Mouse (Mus musculus) gastrocnemius, adult 8-10 months (tissue): ENCODE measurements at regions not wholly inside any gene's neighbourhood (a gene's known extent, or its start where the extent isn't known, plus 50 kb on each side); places are given as distances from the start of the nearest gene placed in this dataset.

Experiments used
- DNase-seq, 2 experiments: peaks; one replicate each; pipeline ENCODE4 v3.0.0; 2022; ENCODE audit warnings: low spot score in 2 of 2

DNA sequence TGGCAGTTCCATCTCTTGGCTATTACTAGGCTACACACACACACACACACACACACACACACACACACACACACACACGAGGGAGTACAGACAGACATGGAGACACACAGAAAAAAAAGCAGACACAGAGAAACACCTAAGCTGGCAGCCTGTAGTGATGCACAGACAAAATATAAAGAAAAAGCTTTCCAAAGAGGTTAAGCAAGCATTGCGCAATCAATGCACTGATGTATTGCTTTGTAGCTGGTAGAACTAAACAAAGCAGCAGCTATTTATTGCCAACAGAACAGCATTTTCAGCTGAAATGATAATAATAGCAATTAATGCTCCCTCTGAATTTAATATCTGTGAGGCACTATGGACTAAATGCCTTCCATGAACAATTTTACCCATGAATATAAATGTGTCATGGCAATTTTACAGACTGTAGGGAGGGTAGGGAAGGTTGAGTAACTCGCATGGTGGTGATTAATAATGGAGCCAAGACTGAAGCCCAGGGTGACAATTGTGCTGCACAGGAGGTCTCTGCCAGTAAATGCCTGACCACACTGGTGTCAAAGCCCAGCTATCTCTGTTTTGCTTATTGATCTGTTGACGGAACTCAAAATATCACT is 271.7 kb downstream of the Gm11361 start:
- no peak for DNase-seq

DNA sequence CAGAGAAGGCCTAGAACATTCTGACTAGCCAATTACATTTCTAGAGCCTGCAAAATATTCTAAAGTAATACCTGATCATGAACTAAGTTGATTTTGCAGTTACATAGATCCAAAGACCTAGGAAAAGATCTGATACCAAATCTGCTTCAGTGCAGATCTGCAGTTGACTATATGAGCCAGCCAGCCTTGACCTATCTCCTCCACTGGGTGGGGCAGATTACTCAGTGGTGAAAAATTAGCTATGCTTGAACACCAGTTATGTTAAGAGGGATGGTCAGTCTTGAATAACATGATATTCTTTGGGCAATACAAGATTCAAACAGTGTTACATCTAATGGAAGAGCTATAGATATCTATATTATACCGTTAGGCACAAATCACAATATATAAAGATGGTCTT is 269.0 kb downstream of the Gm11361 start:
- DNase-seq = no peak

DNA sequence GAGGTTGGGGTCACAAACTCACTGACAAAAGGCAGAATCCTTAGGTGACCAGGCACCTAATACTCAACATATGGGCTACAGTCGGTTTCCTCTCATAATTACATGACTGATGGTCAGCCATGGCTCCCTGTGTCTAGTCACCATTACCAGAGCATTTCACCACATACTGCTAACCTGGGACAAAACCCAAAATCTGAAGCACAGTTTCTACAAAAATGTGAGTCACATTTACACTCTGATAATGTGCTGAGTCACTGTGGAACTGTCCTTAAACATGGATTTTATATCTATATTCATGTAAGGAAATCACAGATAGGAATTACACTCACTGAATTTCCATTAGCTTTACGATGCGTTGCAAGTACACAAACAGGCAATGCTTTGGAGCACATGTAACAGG is 267.1 kb downstream of the Gm11361 start:
- no peak for DNase-seq

GRCm38 (mm10) chr13:28520127-28520482 is 262.8 kb downstream of the Gm11361 start:
- no peak for DNase-seq

- no peak for DNase-seq
Observed at GRCm38 (mm10) chr13:28519383-28520126, 262.2 kb downstream of the Gm11361 start.

GRCm38 (mm10) chr13:28517161-28517560 is 259.8 kb downstream of the Gm11361 start:
- DNase-seq = no peak

DNA sequence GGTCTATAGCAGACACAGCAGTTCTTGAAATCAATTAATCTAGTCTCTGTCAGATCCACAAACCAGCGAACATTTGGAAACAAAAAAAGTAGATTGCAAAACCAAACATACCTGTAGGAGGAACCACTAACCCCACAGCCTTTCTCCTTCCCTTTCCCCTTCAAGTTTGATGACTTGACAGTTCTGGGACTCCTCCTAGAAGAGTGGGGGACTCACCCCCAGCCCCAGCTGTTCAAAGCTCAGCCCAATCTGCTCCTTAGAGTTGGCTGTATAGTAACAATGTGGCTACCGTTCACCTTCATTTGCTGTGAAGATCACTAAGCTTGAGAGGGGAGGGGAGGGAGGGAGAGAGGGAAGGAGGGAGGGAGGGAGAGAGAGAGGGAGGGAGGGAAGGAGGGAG is 259.3 kb downstream of the Gm11361 start:
- no peak for DNase-seq

GRCm38 (mm10) chr13:28514245-28514644 is 256.9 kb downstream of the Gm11361 start:
- no peak for DNase-seq

DNA sequence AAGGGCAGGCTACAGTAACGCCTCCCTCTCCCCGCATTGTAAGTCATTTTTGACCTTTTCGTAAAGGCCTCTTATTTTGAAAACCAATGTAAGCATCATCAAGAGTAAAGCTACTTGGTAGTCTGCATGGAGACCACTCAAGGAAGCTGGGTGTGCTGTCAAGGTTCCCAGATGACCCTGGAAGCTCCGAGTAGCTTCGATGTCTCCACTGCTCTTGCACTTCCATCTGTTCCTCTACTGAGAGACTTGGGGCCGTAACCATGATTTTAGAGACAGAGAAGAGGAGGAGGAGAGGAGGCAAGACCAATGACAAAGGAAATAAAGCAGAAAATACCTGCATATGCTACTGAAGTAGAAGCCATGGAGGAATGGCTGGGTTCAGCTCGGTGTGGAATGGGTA is 256.0 kb downstream of the Gm11361 start:
- DNase-seq = no peak

DNA sequence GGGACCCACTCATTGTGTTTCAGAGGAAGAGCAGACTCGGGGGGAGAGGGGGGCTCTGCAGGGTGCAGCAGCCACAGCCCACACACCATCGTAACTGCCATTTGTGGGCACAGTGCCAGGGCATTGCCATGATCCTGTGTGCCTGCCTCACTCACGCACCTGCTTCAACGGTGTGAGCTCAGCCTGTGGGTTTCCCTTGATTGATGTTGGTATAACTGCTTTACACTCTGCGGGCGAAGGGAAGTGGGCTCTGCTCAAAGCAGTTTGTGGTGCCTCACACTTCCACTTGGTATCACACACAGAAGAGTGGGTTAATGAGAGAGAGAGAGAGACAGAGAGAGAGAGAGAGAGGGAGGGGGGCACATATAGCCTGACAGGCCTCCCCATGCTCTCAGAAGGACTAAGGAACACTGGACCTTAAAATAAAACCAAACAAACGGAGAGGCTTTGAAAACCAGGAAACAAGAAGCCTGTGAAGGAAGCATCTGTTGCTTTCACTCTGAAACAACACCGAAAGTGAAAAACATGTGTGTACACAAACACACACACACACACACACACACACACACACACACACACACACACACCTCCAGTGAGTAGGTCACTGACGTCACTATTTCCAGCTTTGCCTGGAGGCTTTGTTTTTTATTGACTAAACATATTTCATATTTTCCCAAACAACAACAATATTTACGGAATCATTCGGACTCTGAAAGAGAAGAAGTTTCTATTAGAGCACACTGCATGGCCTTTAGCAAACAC is 255.4 kb downstream of the Gm11361 start:
- no peak for DNase-seq

- no peak for DNase-seq
Observed at GRCm38 (mm10) chr13:28508184-28508583, 250.9 kb downstream of the Gm11361 start.

DNA sequence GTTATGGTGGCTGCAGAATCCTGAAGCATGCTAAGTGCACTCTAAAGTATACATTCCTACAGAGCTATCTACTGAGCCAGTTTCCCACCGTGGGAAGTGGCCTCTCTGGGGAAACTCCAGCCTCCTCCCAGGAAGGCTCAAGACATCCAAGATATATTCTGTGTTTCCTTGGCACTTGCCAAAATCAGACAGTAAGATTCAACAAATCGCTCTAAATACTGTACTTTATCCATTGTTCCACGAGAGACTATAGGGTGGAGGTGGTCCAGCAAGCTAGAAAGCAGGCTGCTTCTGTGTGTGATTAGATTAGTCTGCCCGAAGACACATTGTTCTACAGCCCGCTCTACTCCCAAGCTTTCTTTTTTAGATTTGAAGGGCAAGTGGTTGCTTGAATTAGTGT is 250.5 kb downstream of the Gm11361 start:
- no peak for DNase-seq

DNA sequence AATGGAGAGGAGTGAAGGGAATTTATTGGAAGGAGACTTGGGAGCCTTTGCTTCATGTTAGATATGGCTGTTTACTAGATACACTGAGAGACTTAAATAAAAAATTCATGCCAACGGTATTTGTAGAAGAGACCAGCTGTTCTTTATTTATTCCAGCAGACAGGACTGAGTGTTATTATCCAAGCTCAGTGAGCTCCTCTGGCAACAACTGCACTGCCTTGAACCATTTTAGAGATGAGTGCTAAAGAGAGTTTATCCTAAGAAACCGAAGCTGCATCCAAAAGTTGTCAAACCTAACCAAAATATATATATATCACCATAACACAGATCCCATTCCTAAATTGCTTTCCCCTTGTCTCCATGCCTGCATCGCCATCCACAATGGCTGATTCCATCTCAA is 247.0 kb downstream of the Gm11361 start:
- DNase-seq = no peak

DNA sequence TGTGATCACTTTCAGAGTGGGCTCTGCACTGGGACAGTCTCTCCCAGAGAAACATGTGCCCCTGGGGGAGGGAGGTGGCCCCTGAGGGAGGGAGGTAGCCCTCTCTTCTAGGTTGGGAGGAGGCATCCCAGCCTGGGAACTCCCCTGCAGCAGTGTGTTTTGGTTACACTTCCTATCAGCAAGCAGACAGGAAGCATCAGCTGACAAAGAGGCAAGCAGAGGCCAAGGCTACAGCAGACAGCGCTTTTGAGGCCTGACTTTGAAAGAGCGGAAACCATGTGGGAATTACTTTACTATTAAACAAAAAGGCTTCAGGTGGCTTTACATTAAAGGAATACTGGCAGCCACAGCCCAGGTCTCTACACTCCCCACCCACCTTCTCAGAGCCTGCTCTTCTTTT is 244.8 kb downstream of the Gm11361 start:
- no peak for DNase-seq

DNA sequence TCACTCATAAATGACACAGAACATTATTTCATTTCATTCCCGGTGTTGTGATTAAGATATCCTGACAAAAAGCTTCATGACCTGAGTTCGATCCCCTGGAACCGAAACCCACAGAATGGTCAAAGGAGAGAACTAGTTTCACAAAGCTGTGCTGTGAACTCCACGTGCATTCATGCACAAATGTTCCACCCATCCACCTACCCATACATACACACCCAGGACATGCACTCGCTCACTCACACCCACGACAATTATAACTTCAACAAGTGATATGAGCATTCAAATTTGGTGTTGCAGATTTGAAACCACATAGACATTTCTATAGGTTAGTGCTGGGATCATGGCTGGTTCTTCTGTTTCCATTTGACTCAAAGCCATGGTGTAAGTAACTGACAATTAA is 243.4 kb downstream of the Gm11361 start:
- no peak for DNase-seq

GRCm38 (mm10) chr13:28497483-28497882 is 240.2 kb downstream of the Gm11361 start:
- DNase-seq = no peak

DNA sequence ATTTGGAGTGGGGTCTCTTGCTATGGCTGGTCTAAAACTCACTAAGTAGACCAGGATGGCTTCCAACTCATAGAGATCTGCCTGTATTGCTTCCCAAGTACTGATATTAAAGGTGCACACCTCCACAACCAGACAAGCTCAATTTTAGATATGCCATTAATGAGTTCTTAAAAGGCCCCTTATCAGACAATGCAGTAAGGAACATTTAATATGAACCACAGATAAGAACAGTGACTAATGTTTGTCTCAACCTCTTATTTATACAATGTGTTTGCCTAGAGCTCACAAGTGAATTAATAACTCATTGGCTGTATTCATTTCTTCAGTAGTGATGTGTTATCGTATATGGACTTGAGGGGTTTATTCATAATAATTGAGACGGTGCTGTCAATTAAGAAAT is 234.7 kb downstream of the Gm11361 start:
- DNase-seq = no peak

- DNase-seq = no peak
Observed at GRCm38 (mm10) chr13:28483727-28484126, 226.4 kb downstream of the Gm11361 start.

DNA sequence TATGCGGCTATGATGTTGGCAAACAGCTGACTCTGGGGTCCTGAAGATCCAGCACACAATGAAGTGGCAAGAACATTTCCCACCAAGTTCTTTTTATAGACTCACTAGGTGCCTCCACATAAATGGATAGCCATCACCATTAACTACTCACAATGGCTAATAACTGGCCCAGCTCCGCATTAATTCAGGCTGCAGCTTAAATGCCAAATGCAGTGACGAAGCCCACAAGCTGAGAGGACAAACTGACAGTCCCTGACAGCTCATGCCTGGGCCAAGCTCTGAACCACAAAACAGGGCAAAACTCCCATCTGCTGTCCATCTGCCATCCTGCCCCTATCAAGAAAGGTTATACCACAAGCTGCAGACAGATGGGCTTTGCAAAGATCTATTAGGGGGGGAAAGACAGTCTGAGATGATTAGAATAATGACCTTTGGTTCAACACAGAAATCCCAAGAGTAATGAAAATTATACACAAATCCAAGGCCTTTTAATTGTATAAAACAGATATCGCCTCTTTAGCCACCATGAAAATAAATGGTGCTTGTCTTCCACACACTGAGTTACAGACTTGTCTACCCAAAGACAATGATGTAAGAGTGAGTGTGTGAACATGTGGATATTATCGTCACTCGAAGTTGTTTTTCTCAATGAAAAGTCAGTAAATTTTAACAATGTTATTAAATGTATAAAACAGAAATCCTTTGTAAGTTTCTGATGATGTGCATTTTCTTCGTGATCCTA is 224.1 kb downstream of the Gm11361 start:
- DNase-seq = no peak

GRCm38 (mm10) chr13:28466151-28466550 is 208.8 kb downstream of the Gm11361 start:
- no peak for DNase-seq

DNA sequence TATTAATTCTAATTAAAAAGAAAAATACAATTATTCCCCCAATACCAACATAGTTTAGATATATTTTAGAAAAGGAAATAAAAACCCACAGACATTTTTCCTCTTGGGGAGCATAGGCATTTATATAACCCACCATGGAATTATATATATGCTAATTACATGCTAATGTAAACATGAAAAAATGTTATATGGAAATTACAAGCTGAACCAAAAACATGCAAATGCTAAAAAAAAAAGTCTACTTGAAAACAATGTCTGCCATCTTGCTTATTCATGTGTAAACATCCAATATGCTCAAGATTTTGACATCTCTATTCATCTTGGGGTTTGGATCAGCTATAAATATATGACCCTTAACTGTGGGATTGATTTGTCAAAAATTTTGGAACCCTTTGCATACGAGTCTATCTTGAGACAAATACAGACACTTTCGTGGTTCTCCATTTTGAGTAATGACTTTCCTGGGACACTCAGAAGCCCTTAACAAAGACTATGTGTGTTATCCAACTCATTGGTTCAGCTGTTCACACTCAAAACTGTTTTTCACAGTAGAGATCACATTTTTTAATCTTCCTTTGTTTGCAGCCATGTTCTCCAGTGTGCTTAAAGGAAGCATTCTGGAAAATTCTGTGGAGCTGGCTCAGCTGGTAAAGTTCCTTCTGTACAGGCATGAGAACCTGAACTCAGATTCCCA is 208.0 kb downstream of the Gm11361 start:
- no peak for DNase-seq
